Comparison of ENCODE assay signal across 7 mouse cellular contexts in genomic region chr2:118762784-118763148, GRCm38 (mm10). TPM values are rescaled to one million over a fixed set of nuclear protein-coding genes. Genes with fewer than 3 reads are reported as not detected.
DNase-seq lines count a peak whose midpoint lies in the region; ATAC-seq lines count a peak whose summit lies in the region.

No protein-coding gene starts in this region.

- H3K4me2 ChIP-seq in lung, embryonic 16.5 days (ENCODE audit: low read depth, low read length) = peak overlapping the region; percentile 61
- peak overlapping the region; percentile 69 for H3K4me2 ChIP-seq in liver, embryonic 11.5 days
- H3K4me2 ChIP-seq in stomach, embryonic 16.5 days (ENCODE audit: low read depth, low read length) = peak overlapping the region; percentile 59

- peak; percentile 19; the same call in 1 of the 2 replicates for ATAC-seq in lung, embryonic 16.5 days (ENCODE audit: low read depth)
- peak; percentile 62 for ATAC-seq in erythroid progenitor cell, adult 5-6 weeks (replicated peaks; ENCODE audit: low FRiP score, poor library complexity, severe bottlenecking)
- peak; percentile 30 for ATAC-seq in liver, embryonic 11.5 days (replicated peaks; ENCODE audit: low FRiP score)
- ATAC-seq in stomach, embryonic 16.5 days (ENCODE audit: insufficient read depth, low FRiP score) = 0 out of 2 replicates have a peak, but pooled peaks have one; percentile 2

- peak overlapping the region; percentile 19 for H3K4me3 ChIP-seq in lung, embryonic 16.5 days (ENCODE audit: low read length)
- H3K4me3 ChIP-seq in liver, embryonic 11.5 days (ENCODE audit: low read depth, low read length) = peak overlapping the region; percentile 35
- peak overlapping the region; percentile 32 for H3K4me3 ChIP-seq in stomach, embryonic 16.5 days (replicated peaks; ENCODE audit: low read length)

- no peaks in the 10 kb centered on the region for H3K36me3 ChIP-seq in lung, embryonic 16.5 days (ENCODE audit: control insufficient read depth, insufficient read depth, low read length)
- H3K36me3 ChIP-seq in liver, embryonic 11.5 days (ENCODE audit: control insufficient read depth, insufficient read depth, low read length) = no peaks in the 10 kb centered on the region
- H3K36me3 ChIP-seq in stomach, embryonic 16.5 days (ENCODE audit: control insufficient read depth, insufficient read depth, low read length) = no peaks in the 10 kb centered on the region

- H3K9ac ChIP-seq in lung, embryonic 16.5 days (ENCODE audit: low read length) = peak overlapping the region; percentile 68
- H3K9ac ChIP-seq in liver, embryonic 11.5 days (ENCODE audit: low read depth, low read length) = peak overlapping the region; percentile 59; the same call in 1 of the 2 replicates
- H3K9ac ChIP-seq in stomach, embryonic 16.5 days (ENCODE audit: low read length) = peak overlapping the region; percentile 74

- no peaks in the 10 kb centered on the region for H3K9me3 ChIP-seq in lung, embryonic 16.5 days (ENCODE audit: control insufficient read depth, low read length)
- no peaks in the 10 kb centered on the region for H3K9me3 ChIP-seq in liver, embryonic 11.5 days (ENCODE audit: control insufficient read depth, low read length)
- no peaks in the 10 kb centered on the region for H3K9me3 ChIP-seq in stomach, embryonic 16.5 days (replicated peaks; ENCODE audit: control insufficient read depth, low read length)

- H3K27me3 ChIP-seq in lung, embryonic 16.5 days (ENCODE audit: control insufficient read depth, insufficient read depth, low read depth, low read length) = no peaks in the 10 kb centered on the region
- H3K27me3 ChIP-seq in liver, embryonic 11.5 days (replicated peaks; ENCODE audit: control insufficient read depth, insufficient read depth, low read length) = peaks cover 9% of the 10 kb centered on the region; the same call in 1 of the 2 replicates
- H3K27me3 ChIP-seq in stomach, embryonic 16.5 days (ENCODE audit: control insufficient read depth, insufficient read depth, low read length) = no peaks in the 10 kb centered on the region

- H3K27ac ChIP-seq in lung, embryonic 16.5 days (ENCODE audit: low read length) = peak overlapping the region; percentile 98
- peak overlapping the region; percentile 66 for H3K27ac ChIP-seq in liver, embryonic 11.5 days (ENCODE audit: low read depth, low read length)
- peak overlapping the region; percentile 98 for H3K27ac ChIP-seq in stomach, embryonic 16.5 days (ENCODE audit: low read length)

- WGBS in lung, embryonic 16.5 days = 7% methylated on average over 10 of the region's 10 CpGs
- 15% methylated on average over 10 of the region's 10 CpGs for WGBS in liver, embryonic 11.5 days
- WGBS in stomach, embryonic 16.5 days = 10% methylated on average over 10 of the region's 10 CpGs

- H3K4me1 ChIP-seq in lung, embryonic 16.5 days (replicated peaks; ENCODE audit: control insufficient read depth, insufficient read depth, low read length) = peaks cover 37% of the 10 kb centered on the region
- H3K4me1 ChIP-seq in liver, embryonic 11.5 days (replicated peaks; ENCODE audit: control insufficient read depth, insufficient read depth, low read length) = peaks cover 28% of the 10 kb centered on the region
- H3K4me1 ChIP-seq in stomach, embryonic 16.5 days (ENCODE audit: control insufficient read depth, insufficient read depth, low read length) = peaks cover 43% of the 10 kb centered on the region

- DNase-seq in lung, postnatal 14 days = no peak
- no peak for DNase-seq in liver, embryonic 11.5 days (ENCODE audit: low spot score)
- no peak for DNase-seq in B cell, adult 2 months
- no peak for DNase-seq in MN1 (ENCODE audit: low spot score)

RNA-seq across cellular contexts. Expression of gene Ccdc9b, which starts 0.3 kb away (rescaled TPM):
- polyA plus RNA-seq in lung, embryonic 16.5 days (2015; fragmentation: Nextera tagmentation; extraction: Ambion mirVana) = 1.3 and 1.4 TPM in 2 replicates
- total RNA-seq in erythroid progenitor cell, adult 5-6 weeks (2015; ENCODE audit: low replicate concordance) = 2.1 TPM in 1 of 2 replicates, not detected in the other
- total RNA-seq in erythroid progenitor cell, adult 5-6 weeks (2017; ENCODE audit: low replicate concordance) = 0.30 and 0.51 TPM in 2 replicates
- 0.14 and 0.19 TPM in 2 replicates for polyA plus RNA-seq in liver, embryonic 11.5 days (2014; fragmentation: Nextera tagmentation; extraction: Ambion mirVana)
- polyA plus RNA-seq in stomach, embryonic 16.5 days (2015; fragmentation: Nextera tagmentation; extraction: Ambion mirVana) = 2.9 and 4.0 TPM in 2 replicates

RNA-seq across cellular contexts. Expression of gene Phgr1, which starts 9.8 kb away (rescaled TPM):
- polyA plus RNA-seq in lung, embryonic 16.5 days (2015; fragmentation: Nextera tagmentation; extraction: Ambion mirVana) = 0.31 and 0.58 TPM in 2 replicates
- total RNA-seq in erythroid progenitor cell, adult 5-6 weeks (2015; ENCODE audit: low replicate concordance) = not detected in 2 replicates
- not detected in 2 replicates for total RNA-seq in erythroid progenitor cell, adult 5-6 weeks (2017; ENCODE audit: low replicate concordance)
- not detected in 2 replicates for polyA plus RNA-seq in liver, embryonic 11.5 days (2014; fragmentation: Nextera tagmentation; extraction: Ambion mirVana)
- polyA plus RNA-seq in stomach, embryonic 16.5 days (2015; fragmentation: Nextera tagmentation; extraction: Ambion mirVana) = 22.2 and 38.3 TPM in 2 replicates

RNA-seq across cellular contexts. Expression of gene Disp2, which starts 16.8 kb away (rescaled TPM):
- 0.65 and 1.0 TPM in 2 replicates for polyA plus RNA-seq in lung, embryonic 16.5 days (2015; fragmentation: Nextera tagmentation; extraction: Ambion mirVana)
- total RNA-seq in erythroid progenitor cell, adult 5-6 weeks (2015; ENCODE audit: low replicate concordance) = not detected in 2 replicates
- 0.26 TPM in 1 of 2 replicates, not detected in the other for total RNA-seq in erythroid progenitor cell, adult 5-6 weeks (2017; ENCODE audit: low replicate concordance)
- polyA plus RNA-seq in liver, embryonic 11.5 days (2014; fragmentation: Nextera tagmentation; extraction: Ambion mirVana) = 0.32 and 0.60 TPM in 2 replicates
- polyA plus RNA-seq in stomach, embryonic 16.5 days (2015; fragmentation: Nextera tagmentation; extraction: Ambion mirVana) = 2.1 and 2.5 TPM in 2 replicates

RNA-seq across cellular contexts. Expression of gene Inafm2, which starts 17.2 kb away (rescaled TPM):
- 18.7 and 20.5 TPM in 2 replicates for polyA plus RNA-seq in lung, embryonic 16.5 days (2015; fragmentation: Nextera tagmentation; extraction: Ambion mirVana)
- 5.0 and 8.4 TPM in 2 replicates for total RNA-seq in erythroid progenitor cell, adult 5-6 weeks (2015; ENCODE audit: low replicate concordance)
- total RNA-seq in erythroid progenitor cell, adult 5-6 weeks (2017; ENCODE audit: low replicate concordance) = 1.3 and 3.6 TPM in 2 replicates
- polyA plus RNA-seq in liver, embryonic 11.5 days (2014; fragmentation: Nextera tagmentation; extraction: Ambion mirVana) = 32.3 and 33.0 TPM in 2 replicates
- polyA plus RNA-seq in stomach, embryonic 16.5 days (2015; fragmentation: Nextera tagmentation; extraction: Ambion mirVana) = 26.0 and 28.5 TPM in 2 replicates

RNA-seq across cellular contexts. Expression of gene Plcb2, which starts 34.5 kb away (rescaled TPM):
- polyA plus RNA-seq in lung, embryonic 16.5 days (2015; fragmentation: Nextera tagmentation; extraction: Ambion mirVana) = 1.6 and 1.8 TPM in 2 replicates
- total RNA-seq in erythroid progenitor cell, adult 5-6 weeks (2015; ENCODE audit: low replicate concordance) = 14.3 and 18.4 TPM in 2 replicates
- 9.8 and 12.3 TPM in 2 replicates for total RNA-seq in erythroid progenitor cell, adult 5-6 weeks (2017; ENCODE audit: low replicate concordance)
- polyA plus RNA-seq in liver, embryonic 11.5 days (2014; fragmentation: Nextera tagmentation; extraction: Ambion mirVana) = 2.9 and 3.5 TPM in 2 replicates
- 1.4 and 2.0 TPM in 2 replicates for polyA plus RNA-seq in stomach, embryonic 16.5 days (2015; fragmentation: Nextera tagmentation; extraction: Ambion mirVana)

Comparison
In these comparisons a context has a peak if more than half of its experiments do, and no peak if none do; other contexts are left out.
1. ATAC-seq: peak in every context shown above with its lines; median percentile 62 in erythroid progenitor cell, adult 5-6 weeks; 30 in liver, embryonic 11.5 days; 19 in lung, embryonic 16.5 days; 2 in stomach, embryonic 16.5 days.
2. RNA of gene Phgr1, which starts 9.8 kb away (polyA plus RNA-seq): 22.2 to 38.3 TPM in stomach, embryonic 16.5 days; 0.31 to 0.58 TPM in lung, embryonic 16.5 days and not detected in liver, embryonic 11.5 days; every median in the first group is over 10 times any median in the second.
3. Peak in every context shown above with its lines, with median percentiles within 50 percentile points of each other: H3K27ac ChIP-seq, H3K4me2 ChIP-seq, H3K4me3 ChIP-seq and H3K9ac ChIP-seq.